Mouse (Mus musculus): ENCODE data around the gene Olfr1415. TPM values are rescaled to one million over a fixed set of nuclear protein-coding genes. Genes with fewer than 3 reads are reported as not detected.
"Not testable (repeated sequence)": the region's sequence is repeated elsewhere in the genome, so short reads cannot be mapped to it uniquely, and the experiment has no call there.

Gene Olfr1415
- not detected for total RNA-seq (2022)

DNA sequence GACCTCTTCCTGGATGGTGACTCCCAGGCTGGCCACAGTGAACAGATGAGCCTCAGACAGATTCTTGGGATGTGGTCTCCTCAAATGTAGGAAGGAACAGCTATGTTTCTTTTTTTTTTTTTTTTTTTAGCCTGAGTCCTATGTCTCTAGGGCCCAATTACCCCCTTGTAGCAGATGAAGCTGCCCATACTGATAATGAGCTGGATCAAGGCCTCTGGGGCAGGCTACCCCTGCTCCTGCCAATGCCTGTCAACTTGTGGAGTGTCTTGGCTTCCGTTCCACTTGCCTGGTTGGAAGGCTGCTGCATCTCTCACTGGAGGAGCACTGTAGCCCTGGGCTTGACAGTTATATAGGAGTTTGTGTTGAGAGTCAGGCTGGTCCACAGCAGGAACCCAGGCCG lies at the start of gene Olfr1415:
Gene Olfr1415, minus strand, starts transcription at position 101 of the 400 bp plus-strand sequence.
- no peak for DNase-seq (ENCODE audit: low spot score in 2 of 2)

- DNase-seq (ENCODE audit: low spot score in 2 of 2) = no peak
Measured at GRCm38 (mm10) chr1:92539071-92539470, 43.2 kb upstream of the Olfr1415 start.

- DNase-seq (ENCODE audit: low spot score in 2 of 2) = no peak
Measured at GRCm38 (mm10) chr1:92536972-92537371, 41.1 kb upstream of the Olfr1415 start.

DNA sequence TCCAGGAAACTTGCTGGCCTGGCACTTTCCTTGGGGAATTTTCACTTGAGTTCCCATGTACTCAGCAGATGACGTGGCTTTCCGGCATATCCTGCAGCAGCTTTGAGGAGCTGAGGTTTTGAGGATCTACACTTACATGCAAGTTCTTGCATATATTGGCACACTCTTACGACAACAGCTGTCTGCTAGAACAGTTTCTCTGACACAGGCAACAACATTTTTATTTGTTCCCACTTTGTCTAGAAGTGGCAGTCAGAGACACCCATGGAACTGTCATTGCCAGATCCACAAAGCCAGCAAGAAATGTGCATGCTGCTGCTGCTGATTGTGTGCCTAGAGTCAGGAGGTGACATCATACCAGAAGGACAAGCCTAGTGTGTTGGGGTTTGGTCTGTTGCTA lies 27.9 kb upstream of the Olfr1415 start:
- DNase-seq (ENCODE audit: low spot score in 2 of 2) = no peak

- DNase-seq (ENCODE audit: low spot score in 2 of 2) = peak in 1 of 2 experiments; percentile 36
Measured at GRCm38 (mm10) chr1:92521376-92521775, 25.5 kb upstream of the Olfr1415 start.

- DNase-seq (ENCODE audit: low spot score in 2 of 2) = peak in 1 of 2 experiments; percentile 81
Measured at GRCm38 (mm10) chr1:92519046-92519445, 23.1 kb upstream of the Olfr1415 start.

- no peak for DNase-seq (ENCODE audit: low spot score in 2 of 2)
Measured at GRCm38 (mm10) chr1:92518561-92518960, 22.7 kb upstream of the Olfr1415 start, which contains the start of gene Olfr1414. Gene Olfr1414, minus strand, starts transcription at chr1:92518661.

DNA sequence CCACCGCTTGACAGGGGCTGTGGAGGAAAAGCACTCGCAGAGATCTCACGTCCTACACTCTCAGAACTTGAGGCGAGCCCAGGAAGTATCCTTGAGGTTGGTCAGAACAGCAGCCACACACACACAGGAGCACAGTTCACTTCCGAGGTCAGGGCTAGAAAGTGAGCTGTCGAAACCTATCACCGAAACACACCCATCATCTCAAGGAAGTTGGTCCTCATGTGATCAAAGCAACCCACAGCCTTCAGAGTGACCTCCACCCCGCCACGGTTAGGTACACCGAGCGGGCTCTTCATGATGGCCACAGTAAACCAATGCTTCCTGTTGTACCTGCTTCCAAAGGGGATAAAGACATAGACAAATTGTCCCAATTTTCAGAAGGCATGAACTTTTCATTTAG lies 19.5 kb upstream of the Olfr1415 start:
- DNase-seq (ENCODE audit: low spot score in 2 of 2) = no peak

DNA sequence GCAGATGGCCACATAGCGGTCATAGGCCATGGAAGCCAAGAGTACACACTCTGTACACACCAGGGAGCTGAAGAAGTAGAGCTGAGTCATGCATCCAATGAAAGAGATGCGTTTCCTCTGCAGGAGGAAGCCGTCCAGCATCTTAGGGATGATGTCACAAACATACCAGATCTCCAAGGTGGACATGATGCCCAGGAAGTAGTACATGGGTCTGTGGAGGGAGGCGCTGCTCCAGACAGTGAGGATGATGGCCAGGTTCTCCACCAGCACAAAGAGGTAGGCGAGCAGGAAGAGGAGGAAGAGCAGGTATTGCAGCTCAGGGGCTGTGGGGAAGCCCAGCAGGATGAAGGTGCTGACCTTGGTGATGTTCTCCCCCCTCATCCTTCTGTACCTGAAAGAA lies 15.7 kb upstream of the Olfr1415 start:
- not testable (repeated sequence) for DNase-seq (ENCODE audit: low spot score in 2 of 2)

- no peak for DNase-seq (ENCODE audit: low spot score in 2 of 2)
Measured at GRCm38 (mm10) chr1:92485013-92485412, 10.9 kb downstream of the Olfr1415 start, which contains the start of gene Olfr1416. Gene Olfr1416, minus strand, starts transcription at chr1:92485113.

- no peak for DNase-seq (ENCODE audit: low spot score in 2 of 2)
Measured at GRCm38 (mm10) chr1:92474066-92474578, 21.8 kb downstream of the Olfr1415 start.

DNA sequence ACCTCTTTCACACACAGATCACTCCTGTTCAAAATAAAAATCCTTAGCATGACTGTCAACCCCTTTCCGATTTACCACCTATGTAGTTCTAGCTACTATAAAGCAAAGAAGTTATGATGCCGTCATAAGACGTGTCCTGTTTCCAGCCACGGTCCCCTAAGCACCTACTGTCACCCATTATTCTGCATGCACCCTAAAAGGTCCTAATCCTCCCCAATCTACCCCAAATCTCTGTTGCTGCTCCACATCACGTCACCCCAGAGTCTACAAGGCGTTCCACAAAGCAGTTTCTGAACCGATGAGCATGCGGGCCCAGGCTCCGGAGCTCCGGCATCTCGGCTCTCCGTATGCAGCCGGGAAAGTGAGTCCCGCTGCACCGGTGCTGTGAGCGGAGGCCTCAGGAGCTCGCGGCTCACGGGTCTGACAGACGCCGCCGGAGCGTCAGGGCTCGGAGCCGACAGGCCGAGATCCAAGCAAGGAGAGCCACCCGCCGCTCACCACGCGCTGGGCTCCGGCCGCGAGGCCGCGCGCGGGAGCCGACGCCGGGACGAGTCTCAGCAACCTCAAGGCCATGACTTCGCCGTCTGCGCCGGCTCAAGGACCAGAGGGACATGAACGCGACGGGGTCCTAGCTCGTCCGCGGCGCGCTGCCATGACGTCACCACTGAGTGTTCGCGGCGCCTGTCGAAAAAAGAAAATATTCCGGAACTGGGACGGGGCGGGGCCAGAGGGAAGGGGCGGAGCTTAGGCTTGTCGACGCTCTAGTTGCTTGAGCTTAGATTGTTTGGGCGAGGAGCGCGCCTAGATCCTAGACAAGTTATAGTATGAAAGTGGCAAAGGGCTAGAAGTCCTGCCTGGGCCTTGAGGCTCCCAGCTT lies 22.5 kb downstream of the Olfr1415 start, which contains the start of gene Ndufa10:
Gene Ndufa10, minus strand, starts transcription at position 696 of the 877 bp plus-strand sequence.
- DNase-seq (ENCODE audit: low spot score in 2 of 2) = peak; percentile 81 to 97

DNA sequence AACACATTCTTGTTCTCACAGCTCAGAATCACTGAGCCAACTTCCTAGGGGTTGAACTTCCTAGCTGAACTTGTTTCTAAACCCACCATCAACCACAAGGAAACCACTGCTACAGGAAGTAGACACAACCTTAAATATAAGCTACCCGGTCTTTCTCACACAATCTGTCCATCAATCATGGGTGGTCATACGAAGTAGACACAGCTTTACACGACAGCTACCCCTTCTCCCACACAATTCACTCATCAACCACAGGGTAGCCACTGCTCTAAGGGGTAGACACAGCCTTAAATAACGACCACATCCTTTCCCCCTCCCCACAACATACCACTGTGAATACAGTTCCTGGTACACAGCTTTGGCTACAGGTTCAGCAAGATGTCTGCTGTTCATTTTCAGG lies 27.0 kb downstream of the Olfr1415 start:
- no peak for DNase-seq (ENCODE audit: low spot score in 2 of 2)

DNA sequence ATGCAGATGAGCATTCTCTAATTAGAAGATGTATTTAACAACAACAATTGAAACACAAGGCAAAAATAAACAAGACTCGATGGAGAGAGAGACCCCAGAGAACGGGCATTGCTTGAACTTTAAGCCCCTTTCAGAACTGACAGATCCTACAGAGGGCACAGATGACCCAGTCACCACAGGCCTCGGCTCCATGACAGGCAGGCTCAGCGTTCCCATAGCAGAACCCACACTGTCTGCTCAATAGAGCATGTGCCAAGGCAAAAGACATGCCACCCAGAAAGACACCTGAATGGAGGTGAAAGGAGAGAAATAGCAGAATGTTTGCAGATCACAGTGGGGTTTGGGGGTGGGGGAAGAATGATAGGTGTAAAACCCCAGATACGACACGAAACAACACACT lies 37.5 kb downstream of the Olfr1415 start:
- no peak for DNase-seq (ENCODE audit: low spot score in 2 of 2)

DNA sequence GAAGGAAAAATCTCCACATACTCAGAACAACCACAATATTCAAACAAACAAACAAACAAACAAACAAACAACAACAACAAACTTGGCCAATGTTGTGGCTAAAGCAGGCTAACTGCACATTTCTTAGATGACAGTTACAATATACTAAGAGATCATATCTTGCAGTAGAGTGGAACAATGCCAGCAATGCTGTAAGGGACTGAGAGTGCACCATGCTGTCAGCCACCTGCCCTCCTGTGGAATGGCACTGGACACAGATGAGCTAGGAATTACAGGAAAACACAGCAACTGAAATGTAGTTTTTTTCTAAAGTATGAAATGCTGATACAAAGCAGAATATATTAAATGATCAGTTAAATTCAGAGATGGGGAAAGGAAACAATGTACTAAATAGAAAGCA lies 38.1 kb downstream of the Olfr1415 start:
- DNase-seq (ENCODE audit: low spot score in 2 of 2) = no peak

GRCm38 (mm10) chr1:92453751-92454445 lies 42.0 kb downstream of the Olfr1415 start:
- no peak for DNase-seq (ENCODE audit: low spot score in 2 of 2)

DNA sequence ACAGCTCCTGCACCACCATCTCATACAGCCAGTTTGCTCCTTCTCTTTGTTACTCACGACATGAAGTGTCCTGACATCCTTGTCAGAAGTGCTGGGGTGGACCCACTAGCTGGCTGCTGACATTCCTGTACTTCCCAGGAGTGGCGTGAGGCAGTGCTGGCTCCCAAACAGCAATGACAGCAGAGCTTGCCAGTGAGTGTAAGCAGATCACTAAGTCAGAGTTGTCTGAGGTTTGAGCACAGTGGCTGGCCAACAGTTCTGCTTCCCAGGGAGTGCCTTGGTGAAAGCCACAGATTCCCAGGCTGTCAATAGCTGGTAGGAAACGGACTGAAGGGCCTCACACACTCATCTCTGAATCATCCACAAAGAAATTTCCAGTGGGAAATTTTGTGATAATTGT lies 47.6 kb downstream of the Olfr1415 start:
- DNase-seq (ENCODE audit: low spot score in 2 of 2) = no peak

GRCm38 (mm10) chr1:92441453-92442063 lies 54.3 kb downstream of the Olfr1415 start:
- DNase-seq (ENCODE audit: low spot score in 2 of 2) = no peak

DNA sequence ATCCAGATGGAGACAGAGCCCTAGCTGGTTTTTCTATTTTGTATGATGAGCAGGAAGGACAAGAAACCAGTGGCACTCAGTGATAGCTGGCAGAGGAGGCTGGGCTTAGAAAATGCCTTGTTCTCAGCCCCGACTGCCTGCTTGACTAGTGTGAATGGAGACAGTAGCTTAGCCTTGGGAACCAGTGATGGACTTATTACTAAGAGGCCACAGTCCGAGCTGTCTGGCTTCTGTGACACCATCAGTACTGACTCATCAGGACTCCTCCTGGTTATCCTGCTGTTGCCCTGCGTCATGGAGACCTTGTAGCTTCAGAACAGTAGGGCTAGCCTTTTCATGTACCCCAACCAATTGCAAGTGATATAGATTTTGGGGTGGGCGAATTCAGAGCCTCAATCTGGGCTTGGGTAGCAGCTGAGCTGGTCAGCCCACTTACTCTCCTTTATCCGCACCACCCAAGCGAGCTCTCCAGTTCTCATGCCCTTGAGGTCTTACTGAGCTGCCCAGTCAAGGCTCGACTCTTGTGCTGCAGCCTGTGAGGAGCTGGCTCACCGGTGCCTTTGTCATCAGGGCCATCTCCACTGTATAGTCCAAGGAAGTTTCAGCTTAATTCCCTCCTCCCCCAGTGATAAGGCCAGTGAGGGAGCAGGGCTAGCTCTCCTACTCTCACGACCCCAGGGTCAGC lies 55.7 kb downstream of the Olfr1415 start:
- DNase-seq (ENCODE audit: low spot score in 2 of 2) = no peak
